Mouse (Mus musculus) kidney, adult 2 months (tissue): Measurements from ENCODE around the gene Rpl22.

ENCODE experiments used
- CTCF ChIP-seq: fragments of 200-500 bp; conservative IDR thresholded peaks from 2 replicates; pipeline ENCODE4 v1.5.1; 2011; ENCODE audit warnings: low read depth, mild to moderate bottlenecking, control low read depth, low read length, moderate library complexity, mixed read lengths; ENCODE audit not compliant: insufficient read depth, insufficient read length
- POLR2A ChIP-seq: fragments of 200-500 bp; IDR thresholded peaks from one replicate; pipeline ENCODE4 v1.6.1; 2011; ENCODE audit warnings: low read depth, low read length, control low read depth

DNA sequence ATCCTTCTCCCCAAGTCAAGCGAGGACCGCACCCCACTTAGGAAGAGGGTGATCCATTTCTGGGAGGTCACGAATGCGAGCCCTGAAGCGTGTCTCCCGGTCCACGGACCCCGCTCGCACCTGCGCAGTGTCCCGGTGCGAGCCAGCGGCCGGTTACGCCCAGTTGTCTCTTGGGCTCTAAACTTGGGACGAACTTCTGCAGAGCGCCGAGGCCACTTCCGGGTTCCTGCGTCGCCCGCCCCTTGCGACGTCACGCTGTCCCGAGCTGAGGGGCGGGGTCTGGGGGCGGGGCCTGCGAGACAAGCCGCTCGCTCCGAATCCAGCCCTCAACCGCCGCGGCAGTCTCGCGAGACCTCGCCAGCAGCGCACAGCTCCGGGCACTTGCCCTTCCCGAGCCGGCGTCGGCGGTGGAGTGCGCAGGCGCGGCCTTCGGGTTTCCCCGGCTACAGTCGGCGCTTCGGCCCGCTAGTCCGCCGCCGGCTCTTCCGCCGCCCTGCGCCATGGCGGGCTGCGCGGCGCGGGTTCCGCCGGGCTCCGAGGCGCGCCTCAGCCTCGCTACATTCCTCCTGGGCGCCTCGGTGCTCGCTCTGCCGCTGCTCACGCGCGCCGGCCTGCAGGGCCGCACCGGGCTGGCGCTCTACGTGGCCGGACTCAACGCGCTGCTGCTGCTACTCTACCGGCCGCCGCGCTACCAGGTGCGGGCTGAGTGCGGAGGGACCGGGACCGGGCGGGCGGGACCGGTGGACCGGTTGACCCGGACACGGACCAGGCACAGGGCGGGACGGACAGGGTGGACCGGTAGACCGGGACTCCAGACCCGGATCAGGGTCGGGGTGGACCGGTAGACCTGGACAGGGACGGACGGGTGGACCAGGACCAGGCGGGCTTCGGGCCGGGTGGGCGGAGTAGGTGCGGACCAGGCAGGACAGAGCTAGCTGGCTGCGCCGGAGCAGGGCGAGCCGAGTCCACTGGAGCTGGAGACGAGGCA, 28.4 kb upstream of the Rpl22 start, which contains the start of gene Icmt:
- peak; percentile 63 for TF ChIP-seq POLR2A
- no peak for TF ChIP-seq CTCF
